Mouse (Mus musculus): ENCODE results near the gene Cep72.

- no peak for TF ChIP-seq POLR2A (IDR thresholded peaks at IDR 0.05; ENCODE audit: low read depth, low read length)
- no peak for TF ChIP-seq CTCF (conservative IDR thresholded peaks at IDR 0.05 in 1 of 2, IDR thresholded peaks at IDR 0.05 in 1 of 2; ENCODE audit: low read depth in 2 of 2, low read length in 2 of 2)
- no peak for TF ChIP-seq ETS1 (conservative IDR thresholded peaks at IDR 0.05; ENCODE audit: low read depth, low read length)
- no peak for TF ChIP-seq TBP (conservative IDR thresholded peaks at IDR 0.05; ENCODE audit: low read depth, low read length)
- no peak for TF ChIP-seq EP300 (IDR thresholded peaks at IDR 0.05; ENCODE audit: low read length)
- no peak for TF ChIP-seq MAX (IDR thresholded peaks at IDR 0.05; ENCODE audit: low read length)
- TF ChIP-seq NELFE (IDR thresholded peaks at IDR 0.05; ENCODE audit: low read depth, low read length) = no peak
- TF ChIP-seq MXI1 (IDR thresholded peaks at IDR 0.05; ENCODE audit: low read depth, low read length) = no peak
- TF ChIP-seq ZC3H11A (IDR thresholded peaks at IDR 0.05; ENCODE audit: low read depth, low read length) = no peak
- TF ChIP-seq CHD2 (IDR thresholded peaks at IDR 0.05; ENCODE audit: low read length) = no peak
- no peak for TF ChIP-seq NRF1 (IDR thresholded peaks at IDR 0.05; ENCODE audit: low read depth, low read length)
- no peak for TF ChIP-seq USF1 (IDR thresholded peaks at IDR 0.05; ENCODE audit: low read depth, low read length)
- TF ChIP-seq CHD1 (IDR thresholded peaks at IDR 0.05; ENCODE audit: low read depth, low read length) = no peak
- no peak for TF ChIP-seq ELF1 (IDR thresholded peaks at IDR 0.05; ENCODE audit: low read depth, low read length)
These were observed 31.0 kb downstream of the Cep72 start for GRCm38 (mm10) chr13:74031133-74031532.
